Mouse (Mus musculus): ENCODE measurements around the gene Cdc42ep1.

Cdc42ep1 gene

DNA sequence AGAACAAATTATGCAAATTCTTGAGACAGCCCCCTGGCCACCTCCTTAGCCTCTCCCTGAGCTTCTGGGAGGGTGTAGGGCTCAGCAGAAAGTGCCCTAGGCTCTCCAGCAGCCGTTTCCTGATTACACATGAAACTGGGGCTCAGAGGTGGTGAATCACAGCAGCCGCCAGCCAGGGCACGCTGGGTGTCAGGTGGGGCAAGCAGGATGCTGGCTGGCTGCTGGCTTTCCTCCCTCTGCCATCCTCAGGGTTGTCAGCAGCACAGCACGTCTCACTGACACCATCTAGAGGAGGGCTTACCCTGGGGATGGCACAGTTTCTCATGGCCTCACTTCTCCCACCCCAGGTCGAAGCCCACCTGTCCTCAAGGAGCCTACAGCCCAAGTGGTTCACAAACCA is 14.1 kb upstream of the Cdc42ep1 start:
- intact Hi-C loops (cut with DNase I) = loop anchor here (5.0 kb wide), 1 partner anchor 39 kb away; no protein-coding TSS in a partner anchor

DNA sequence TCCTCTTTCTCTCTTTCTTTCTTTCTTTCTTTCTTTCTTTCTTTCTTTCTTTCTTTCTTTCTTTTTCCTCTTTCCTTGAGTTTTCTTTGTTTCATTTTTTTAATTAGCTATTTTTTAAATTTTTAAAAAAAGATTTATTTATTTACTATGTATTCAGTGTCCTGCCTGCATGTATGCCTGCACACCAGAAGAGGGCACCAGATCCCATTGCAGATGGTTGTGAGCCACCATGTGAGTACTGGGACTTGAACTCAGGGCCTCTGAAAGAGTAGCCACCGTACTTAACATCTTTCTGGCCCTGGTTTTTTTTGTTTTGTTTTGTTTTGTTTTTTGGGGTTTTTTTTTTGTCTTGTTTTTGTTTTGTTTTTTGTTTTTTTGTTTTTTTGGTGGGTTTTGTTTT is 12.8 kb upstream of the Cdc42ep1 start:
- intact Hi-C loops (cut with DNase I) = loop anchor here (5.0 kb wide), 1 partner anchor 38 kb away; no protein-coding TSS in a partner anchor

DNA sequence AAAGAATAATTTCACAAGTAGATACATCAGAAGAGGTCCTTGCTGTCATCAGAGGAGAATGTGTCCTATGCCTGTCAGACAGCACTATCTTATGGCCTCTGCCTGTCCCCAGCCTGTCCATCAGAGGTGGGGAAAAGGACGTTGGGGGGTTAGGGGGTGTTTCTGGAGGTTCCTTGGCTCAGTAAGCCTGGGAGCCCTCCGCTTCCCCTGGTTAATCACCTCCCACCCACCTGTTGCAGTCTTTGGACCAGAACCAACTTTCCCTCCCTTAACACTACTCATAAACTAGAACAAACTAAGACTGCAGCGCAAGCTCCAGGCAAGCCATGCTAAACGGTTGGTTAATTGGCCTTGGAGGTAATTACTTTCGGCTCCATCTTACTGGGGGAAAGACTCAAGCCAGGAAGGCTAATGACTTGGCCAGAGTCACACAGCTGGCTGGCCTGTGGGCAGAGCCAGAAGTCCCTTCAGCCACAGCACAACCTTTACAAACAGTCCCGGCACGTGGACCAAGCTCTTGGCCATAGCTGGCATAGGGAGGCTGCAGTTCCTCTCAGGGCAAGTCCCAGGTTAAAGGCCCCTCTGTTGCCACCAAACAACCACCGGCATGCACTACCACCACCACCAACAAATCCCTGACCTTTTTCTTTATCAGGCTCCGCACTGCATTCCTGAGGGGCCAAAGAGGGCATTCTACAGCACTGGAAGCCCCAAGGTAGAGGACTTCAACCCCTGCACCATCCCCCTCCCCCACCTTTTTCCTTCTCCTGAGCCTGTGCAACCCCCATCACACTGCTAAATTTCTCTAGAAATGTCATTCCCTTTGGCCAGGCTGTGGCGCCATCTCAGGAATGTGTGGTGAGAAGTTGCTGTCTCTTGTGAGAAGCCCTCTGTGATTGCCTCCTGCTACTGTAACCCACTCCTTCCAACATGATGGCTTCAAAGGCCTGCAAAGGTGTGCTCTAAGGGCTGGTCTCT is 11.4 kb upstream of the Cdc42ep1 start:
- intact Hi-C loops (cut with DNase I) = no loop called here

DNA sequence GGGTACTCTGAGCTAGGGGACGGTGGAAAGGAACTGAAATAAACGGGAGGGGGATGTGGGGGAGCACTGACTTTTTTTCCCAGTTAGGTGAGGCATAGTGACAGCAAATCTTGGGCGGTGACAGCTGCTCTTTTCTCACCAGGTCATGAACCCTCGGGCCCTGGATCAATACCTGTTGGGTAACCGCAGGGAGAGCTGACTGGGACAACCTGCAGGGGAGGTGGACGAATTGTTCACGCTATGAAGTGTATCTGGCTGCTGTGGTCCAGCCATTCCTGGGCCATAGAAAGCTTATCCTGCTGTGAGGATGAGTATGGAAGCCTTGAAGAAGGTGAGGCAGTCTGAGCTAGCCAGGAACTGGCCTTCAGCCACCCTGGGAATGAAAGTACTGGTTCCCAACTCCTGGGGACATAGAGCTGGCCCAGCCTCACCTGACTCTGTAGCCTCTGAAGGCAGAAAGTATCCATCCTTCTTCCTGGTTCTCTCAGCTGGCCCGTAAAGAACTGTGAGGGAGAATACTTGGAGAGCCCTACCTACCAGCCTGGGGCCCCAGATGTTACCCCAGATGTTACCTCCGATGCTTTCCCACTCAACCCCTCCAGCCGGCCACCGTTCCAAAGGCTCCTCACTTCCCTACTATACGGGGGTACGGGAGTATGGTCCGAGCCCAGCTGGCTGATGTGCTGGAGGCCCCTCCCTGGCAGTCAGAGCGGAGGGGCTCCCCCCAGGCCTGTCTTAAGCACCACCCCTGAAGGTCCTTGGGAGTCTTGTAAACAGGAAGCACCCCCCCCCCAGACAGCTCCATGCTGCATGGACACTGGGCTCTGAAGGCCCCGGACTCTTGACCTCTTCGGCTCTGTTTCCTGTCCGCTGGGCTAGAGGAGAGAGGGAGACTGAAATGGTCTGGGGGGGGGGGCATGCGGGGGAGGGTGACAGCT is 10.4 kb upstream of the Cdc42ep1 start:
- intact Hi-C loops (cut with DNase I) = loop anchor here (2.0 kb wide), 1 partner anchor 15 kb away; no protein-coding TSS in a partner anchor

DNA sequence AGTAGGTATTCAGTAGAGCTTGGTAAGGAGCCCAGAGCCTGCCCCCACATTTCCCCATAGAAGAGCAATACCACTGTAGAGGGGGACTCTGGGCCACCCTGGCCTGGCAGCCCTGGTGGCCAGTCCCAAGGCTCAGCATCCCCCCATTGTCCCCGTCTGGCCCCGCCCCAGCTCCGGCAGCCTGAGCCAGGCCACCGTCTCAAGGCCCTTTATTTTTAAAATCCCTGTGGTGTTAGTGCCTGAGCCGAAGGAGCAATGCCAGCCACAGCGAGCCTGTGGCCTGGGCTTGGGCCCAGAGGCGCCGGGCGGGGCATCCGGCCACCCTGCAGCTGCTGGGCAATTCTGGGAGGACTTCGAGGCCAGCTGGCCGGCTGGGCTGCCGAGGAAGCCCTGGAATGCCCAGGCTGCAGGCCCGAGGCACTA is 9.7 kb upstream of the Cdc42ep1 start:
- intact Hi-C loops (cut with DNase I) = loop anchor here (2.0 kb wide), 1 partner anchor 14 kb away; no protein-coding TSS in a partner anchor

DNA sequence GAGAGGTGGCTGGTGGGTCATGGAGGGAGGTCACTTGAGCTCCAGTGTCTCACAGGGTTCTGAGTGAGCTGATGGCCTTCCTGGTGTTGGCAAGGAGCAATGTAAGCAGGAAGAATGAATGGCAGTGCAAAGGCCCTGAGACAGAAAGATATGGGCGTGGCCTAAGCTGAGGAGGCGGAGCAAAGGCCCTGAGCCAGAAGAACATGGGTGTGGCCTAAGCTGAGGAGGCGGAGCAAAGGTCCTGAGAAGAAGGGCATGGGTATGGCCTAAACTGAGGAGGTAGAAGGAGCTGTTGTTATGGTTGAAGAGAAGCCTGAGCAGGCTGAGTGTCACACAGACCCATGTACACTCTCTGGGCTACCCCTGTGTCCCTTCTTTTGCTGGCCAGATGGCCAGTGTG is 8.8 kb upstream of the Cdc42ep1 start:
- intact Hi-C loops (cut with DNase I) = loop anchor here (2.0 kb wide), 1 partner anchor 13 kb away; no protein-coding TSS in a partner anchor

DNA sequence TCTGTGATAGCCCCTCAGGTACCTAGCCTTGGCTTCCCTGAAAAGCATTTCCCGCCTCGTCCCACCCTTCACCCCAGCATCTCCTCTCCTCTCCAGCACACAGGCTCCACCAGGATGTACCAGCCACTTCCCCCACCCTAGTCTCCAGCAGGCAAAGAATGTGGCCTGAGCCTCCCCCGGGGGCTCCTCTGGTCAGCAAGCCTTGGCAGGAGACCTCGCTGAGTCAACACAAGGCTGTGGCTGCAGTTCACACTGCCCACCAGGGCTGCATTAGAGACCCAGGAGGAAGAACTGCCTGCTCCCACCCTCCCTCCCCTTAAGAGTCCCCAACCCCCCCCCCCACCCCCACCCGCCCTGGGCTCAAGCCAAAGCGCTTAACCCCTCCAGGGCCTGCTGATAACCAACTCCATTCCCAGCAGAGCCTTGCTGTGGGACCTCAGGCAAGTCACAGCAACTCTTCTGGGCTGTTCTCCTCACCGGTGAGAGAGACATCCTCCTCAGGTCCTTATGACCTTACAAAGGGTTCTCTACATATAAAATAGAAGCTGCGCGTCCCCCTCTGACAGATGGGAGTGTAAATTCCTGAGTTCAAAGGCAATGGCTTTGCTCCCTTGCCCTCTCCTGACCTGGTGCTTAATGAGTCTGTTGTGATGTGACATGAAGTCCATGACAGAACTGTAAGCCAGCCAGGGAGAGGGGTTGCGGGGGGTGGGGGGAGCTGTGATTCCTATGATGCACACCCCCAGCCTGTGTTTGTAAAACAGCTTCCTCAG is 8.0 kb upstream of the Cdc42ep1 start:
- intact Hi-C loops (cut with DNase I) = no loop called here

DNA sequence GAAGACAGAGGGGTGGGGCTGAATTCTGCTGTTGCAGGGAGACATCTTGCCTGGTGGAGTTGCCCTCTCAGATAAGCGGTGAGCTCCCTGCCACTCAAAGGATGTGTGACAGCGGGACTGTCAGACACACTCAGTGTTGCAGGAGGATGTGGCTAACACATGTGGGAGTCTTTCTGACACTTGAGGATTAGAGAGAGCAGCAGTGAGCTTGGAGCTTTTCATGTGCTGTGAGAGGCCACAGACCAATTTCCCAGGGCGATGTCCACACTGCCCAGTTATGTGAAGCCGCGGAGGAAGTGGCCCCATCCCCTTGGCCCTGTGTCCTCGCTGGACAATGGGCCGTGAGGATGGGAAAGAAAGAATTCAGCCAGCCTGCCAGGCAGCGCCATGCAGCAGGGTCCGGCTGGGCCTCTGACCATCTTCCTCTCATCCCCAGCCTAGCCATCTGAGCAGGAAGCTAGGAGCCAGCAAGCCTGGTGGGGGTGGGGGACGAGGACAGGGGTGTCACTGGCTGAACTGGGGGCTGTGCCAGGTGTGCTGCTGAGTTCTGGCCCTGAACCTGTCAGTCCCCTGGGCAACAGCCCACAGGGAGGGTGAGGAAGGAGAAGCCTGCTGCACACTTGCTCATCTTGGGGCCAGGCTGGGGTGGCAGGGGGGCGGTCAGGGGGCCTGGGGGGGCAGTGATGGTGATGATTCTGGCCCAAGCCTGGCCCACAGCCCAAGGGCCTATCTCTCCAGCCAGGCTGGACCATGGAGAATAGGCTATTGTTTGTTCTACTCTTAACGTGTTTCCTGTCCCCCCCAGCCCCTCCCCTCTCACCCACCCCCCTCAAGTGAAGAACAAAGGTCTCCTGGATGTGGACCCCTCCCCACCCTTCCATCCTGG is 7.0 kb upstream of the Cdc42ep1 start:
- intact Hi-C loops (cut with DNase I) = no loop called here

DNA sequence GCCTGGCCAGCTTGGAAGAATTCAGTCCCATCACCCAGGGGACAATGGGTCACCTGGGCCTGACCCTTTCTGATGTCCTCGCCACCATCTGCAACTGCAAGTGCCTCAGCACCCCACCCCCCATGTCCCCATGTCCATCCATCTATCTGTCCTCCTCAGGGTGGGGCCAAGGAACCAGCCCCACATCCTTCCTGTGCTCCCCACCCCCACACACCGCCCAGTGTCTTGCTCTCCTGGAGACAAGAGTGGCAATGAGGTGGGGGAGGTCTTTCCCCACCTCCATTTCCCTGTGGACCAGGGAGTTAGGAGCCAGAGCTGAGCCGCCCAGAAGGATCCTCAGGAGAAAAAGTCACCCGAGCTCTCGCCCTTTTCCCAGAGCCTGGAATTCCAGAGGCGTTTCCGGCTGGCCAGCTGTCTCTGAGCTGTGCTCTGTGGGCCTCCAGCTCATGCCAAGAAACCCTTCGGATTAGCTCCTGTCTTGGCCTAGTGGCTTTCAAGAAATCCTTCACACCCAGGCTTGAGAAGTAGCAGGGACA is 6.3 kb upstream of the Cdc42ep1 start:
- intact Hi-C loops (cut with DNase I) = no loop called here

DNA sequence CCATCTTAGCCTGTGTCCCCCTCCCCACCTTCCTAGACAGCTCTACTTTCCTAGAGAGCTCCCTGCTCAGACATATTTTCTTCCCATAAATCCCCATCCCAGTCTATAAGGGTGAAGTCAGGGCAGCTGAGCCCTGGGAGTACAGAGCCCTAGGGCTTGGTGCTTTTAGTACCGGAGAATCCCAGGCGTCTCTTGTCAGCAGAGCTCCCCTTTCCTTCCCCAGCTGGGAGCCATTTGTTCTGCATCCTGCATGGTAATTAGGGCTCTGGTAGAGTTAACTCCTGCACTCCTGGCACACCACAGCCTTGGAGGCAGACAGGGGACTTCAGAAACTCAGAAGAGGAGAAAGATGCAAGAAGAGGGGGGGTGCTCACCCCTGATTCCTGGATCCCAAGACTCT is 2.7 kb upstream of the Cdc42ep1 start:
- intact Hi-C loops (cut with DNase I) = no loop called here

DNA sequence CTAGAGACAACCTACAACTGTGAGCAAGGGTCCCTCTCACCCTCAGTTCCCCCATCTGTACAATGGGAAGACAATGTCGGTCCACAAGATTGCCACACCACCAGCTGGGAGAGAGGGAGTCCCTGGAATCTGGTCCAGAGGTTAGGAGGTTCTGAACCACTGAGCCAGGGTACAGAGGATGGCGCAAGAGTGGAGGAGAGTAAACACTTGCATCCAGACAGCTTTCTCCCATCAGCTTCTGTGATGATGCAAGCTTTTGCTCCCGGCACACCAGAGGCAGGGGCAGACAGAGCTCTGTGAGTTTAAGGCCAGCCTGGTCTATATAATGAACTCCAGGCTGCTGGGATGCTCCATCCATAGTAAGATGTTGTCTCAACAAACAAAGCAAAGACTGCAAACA is 2.2 kb upstream of the Cdc42ep1 start:
- intact Hi-C loops (cut with DNase I) = no loop called here

DNA sequence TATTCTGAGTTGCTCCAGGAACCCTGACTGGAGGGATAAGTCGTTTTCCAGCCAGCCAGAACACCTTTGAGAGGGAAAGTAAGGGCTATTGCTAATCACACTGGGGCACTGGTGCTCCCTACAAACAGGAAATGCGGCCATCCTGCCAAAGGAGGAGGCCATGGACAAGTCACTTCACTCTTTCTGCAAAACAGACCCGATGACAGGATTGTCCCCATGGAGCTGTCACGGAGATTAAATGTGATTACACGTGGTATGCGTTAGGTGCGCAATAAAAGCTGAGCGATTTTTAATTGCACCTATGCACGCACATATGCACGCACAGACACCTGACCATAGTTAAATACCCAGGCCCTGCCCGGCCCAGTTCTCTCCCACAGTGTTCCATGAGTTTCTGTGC is 1.7 kb upstream of the Cdc42ep1 start:
- intact Hi-C loops (cut with DNase I) = no loop called here

DNA sequence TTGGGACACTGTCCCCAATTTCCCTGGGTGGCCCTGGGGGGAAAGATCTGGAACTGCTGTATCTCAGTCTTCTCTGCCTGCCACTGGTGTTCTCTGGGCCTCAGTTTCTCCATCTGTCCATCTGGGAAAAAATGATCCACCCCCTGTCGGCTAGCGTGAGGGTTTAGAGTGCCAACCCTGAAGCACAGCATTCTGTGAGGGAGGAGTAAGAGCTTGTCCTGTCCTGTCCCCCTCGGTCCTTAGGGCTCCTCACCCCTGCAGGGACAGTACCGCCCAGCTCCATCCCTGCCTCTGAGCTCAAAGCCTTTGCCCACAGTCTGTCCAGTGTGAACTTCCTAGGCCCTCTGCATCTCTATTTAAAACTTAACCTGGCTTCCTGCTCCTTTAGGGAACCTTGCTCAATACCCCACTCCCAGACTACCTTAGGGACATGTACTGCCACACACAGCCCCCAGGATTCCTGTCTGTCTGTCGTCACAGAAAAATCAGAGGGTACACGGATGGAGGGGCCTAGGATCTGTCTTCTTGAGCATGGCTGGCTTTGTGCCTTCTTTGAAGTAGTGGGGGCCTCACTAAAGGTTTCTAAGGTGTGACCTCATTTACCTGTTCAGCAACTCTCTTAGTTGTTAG is 1.1 kb upstream of the Cdc42ep1 start:
- intact Hi-C loops (cut with DNase I) = no loop called here

DNA sequence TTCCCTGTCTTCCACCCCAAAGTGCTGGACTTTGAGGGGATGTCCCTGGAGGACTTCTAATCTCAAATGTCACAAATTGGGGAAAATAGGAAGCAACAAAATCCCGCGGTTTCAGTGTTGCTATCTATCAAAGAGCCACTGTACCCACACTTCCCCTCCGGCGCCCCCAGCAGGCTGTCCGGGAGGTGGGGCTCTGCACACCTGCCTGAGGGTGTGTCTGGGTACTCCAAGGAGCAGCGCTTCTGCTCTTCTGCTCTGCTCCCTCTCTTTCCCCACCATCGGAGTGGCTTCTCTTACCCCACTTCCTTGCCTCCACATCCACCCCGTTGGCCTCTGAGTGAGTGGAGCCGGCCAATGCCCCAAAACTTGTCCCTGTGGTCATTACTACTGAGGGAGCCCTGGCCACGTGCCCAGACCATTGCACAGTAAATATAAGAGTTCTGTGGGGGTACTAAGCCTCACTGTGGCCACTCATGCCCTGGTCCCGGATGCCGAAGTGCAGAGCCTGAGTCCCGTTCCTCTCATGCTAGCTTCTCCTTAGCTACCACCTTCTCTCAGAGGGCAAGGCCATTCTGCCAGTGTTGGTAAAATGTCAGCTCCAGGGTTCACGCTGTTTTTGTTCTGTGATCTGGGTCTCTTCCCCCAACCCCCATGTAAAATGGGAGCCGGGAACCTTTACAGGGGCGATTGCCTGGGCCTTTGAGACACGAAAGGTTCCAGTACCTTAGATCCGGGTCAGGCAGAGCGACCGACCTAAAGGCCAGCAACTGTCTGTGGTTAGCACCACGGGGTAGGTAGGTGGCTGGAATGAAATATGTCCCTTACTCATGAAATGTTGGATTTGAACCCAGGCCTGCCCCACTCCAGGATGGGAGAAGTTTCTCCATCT is 1.4 kb downstream of the Cdc42ep1 start:
- intact Hi-C loops (cut with DNase I) = no loop called here

DNA sequence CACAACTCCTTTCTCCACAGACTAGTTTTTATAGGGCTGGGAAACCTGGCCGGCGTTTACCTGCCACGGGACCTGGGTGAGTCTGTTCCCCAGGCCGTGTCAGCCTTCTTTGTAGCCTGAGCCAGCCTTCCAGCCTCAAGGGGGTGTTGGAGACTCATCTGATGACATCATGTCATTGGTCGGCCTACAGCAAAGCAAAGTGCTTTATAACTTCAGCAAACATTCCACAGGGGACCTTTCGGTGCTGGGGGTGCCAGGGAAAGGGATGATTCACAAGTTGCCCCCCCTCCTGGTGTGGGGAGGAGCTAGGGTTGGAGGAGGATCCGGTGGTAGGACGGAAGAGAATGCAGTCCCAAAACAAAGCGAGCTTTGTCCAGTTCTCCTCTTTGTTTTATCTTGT is 2.4 kb downstream of the Cdc42ep1 start:
- intact Hi-C loops (cut with DNase I) = no loop called here

DNA sequence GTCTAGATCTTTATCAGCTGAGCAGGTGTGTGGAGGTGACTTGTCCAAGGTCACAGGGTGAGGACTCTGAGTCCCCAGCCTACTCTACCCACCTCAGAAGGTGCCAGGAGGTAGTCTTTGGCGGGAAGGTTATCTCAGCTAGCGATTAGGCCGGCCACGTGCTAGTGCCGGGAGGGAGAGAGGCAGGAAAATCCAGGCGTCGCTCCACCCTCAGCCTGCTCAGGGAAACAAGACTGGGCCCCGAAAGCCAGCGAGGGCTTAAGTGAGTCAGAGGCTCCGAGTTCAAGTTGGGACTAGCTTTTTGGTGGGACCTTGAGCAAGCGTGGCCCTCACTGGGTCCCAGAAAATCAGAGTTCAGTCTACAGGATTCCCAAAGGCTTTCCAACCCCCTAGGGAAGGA is 2.9 kb downstream of the Cdc42ep1 start:
- intact Hi-C loops (cut with DNase I) = no loop called here

DNA sequence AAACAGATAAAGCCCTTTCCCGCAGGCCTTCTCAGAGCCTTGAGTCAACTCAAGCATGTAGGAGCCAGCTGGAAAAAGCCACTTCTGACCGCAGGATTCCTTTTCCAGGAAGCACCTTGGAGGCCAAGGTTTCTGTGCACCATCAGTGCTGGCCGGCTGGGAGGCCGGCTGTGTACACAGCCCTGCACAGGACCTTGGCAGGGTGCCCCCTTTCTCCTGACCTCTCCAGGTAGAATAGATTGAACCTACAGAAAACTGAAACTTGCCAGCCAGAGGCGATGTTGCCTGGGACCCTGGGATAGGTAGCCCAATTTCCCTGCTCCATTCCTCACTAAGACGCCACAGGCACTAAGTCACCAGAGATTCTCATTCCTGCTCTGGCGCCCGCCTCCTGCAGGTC is 3.4 kb downstream of the Cdc42ep1 start:
- intact Hi-C loops (cut with DNase I) = loop anchor here (2.0 kb wide), 1 partner anchor 13 kb away; no protein-coding TSS in a partner anchor

DNA sequence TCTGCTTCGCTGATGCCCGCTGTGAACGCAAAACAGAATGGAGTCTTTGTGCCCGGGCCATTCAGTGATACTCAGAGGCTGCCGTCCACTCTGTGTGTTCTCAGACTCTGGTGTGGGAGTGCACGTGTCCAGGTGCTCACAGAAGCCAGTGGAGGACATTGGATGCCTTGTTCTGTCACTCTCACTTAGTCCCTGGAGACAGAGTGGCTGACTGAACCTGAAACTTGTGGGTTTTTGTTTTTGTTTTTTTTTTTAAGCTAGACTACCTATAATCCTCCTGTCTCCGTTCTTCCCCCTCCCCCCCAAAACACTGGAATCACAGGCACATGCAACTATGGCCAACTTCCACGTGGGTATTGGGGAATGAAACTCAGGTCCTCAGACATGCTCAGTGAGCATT is 3.9 kb downstream of the Cdc42ep1 start:
- intact Hi-C loops (cut with DNase I) = loop anchor here (2.0 kb wide), 1 partner anchor 14 kb away; no protein-coding TSS in a partner anchor
